Mouse (Mus musculus) gastrocnemius, adult 8-10 months (tissue): ENCODE data around the gene Gm12216. TPM values are rescaled to one million over a fixed set of nuclear protein-coding genes. Genes with fewer than 3 reads are reported as not detected.
"Not testable (repeated sequence)": the region's sequence is repeated elsewhere in the genome, so short reads cannot be mapped to it uniquely, and the experiment has no call there.

Experiments used
- DNase-seq, 2 experiments: peaks; one replicate each; pipeline ENCODE4 v3.0.0; 2022; ENCODE audit warnings: low spot score in 2 of 2
- total RNA-seq, 4 experiments: library from RNA; stranded (reverse); gene quantifications; 2 replicates each; pipeline ENCODE4 v1.2.4; 2022

Gene Gm12216
- 1 to 10 TPM in 2 of 4 experiments, under 1 TPM in 2; 0.36 to 2.1 (median 1.3) TPM for total RNA-seq

DNA sequence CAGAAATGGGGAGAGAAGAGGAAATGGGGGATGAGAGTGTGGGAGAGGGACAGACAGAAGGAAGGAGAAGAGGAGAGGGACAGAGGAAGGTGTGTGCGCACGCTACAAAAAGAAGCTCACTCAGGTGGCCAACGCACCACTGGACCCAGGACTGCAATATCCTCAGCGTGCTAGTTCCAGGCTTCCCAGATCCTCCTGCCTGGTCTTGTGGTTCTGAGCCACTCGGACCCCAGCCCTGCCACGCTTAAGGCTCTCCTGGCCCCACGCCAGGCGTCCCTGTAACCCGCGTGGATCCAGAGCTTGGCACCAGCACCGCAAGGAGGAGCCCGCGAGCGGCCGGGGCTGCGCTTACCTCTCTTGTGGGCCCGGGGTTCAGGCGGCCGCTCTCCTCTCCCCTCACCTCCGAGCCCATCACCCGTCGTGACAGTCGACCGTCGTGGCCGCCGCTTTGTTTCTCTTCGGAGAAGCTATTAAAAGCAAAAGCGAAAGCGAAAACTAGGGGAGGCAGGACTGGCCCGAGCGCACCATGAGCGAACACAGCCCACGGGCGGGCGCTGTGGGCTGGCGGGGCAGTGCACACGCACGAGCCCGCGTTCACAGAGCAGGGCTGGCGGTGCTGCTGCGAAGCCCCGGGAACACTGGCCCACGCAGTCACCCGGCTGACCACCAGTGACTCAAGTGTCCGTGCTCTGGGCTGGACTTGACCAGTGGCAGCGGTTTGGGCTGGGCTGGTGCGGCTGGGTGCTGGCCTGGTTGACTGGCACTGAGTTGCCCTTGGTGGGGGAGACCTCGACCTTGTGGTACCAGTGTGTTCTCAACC is at the start of gene Gm12216:
TSS of gene Gm12216 (minus strand) at position 496 of the 820 bp plus-strand sequence.
- DNase-seq, result peak in 1 of 2 experiments; percentile 39

DNA sequence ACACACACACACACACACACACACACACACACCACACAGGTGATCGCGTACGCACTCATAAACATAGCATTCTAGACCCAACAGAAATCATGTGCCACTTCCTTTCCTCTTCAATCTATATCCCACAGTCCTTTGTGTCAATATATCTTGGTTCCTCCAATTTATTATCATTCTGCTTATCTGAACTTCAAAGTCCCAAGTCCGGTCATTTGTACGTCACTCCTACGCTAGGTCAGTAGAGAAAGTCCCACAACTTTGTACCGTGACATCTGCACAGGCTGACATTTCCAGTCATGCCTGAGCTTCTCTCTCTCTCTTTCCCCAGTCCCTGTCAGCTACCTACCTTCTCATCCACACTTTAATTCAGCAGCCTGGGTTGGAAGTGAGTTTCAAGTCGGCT is 49.6 kb upstream of the Gm12216 start:
- DNase-seq, result no peak

- DNase-seq, result no peak
Measured at GRCm38 (mm10) chr11:53904534-53904925, 45.5 kb upstream of the Gm12216 start.

GRCm38 (mm10) chr11:53903781-53904533 is 44.9 kb upstream of the Gm12216 start:
- no peak for DNase-seq

DNA sequence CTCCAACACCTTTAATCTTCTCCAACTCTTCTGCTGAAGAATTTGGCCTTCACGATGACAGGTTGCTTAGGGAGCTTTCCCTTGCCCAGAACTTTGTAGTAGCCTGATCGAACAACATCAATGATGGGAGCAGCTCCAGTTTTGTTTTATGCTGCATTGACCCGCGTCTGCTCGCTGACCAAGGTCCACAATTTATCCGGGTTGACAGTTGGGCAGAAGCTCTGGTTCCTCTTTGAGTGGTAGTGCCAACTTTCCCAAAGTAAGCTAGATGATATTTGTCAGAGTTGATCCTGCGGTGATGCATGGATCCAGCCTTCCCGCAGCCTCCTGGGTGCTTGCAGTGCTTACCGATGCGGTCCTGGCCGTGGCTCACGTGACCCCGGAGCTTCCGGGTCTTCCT is 43.7 kb upstream of the Gm12216 start:
- DNase-seq, result no peak

- DNase-seq, result no peak
Measured at GRCm38 (mm10) chr11:53900991-53901390, 41.9 kb upstream of the Gm12216 start.

DNA sequence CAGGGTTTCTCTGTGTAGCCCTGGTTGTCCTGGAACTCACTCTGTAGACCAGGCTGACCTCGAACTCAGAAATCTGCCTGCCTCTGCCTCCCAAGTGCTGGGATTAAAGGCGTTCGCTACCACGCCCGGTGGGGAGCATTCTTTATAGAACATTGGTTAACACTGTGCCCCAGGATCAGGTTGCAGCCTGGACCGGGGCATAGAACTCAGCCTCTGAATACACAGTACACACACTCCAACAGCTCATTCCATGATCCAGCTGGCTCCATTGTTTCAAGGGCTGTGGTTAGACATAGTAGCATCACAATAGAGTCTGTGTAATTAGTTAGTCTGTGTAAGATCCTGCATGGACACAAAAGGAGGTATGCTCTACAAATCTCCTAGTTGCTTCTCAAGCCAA is 40.9 kb upstream of the Gm12216 start:
- no peak for DNase-seq

DNA sequence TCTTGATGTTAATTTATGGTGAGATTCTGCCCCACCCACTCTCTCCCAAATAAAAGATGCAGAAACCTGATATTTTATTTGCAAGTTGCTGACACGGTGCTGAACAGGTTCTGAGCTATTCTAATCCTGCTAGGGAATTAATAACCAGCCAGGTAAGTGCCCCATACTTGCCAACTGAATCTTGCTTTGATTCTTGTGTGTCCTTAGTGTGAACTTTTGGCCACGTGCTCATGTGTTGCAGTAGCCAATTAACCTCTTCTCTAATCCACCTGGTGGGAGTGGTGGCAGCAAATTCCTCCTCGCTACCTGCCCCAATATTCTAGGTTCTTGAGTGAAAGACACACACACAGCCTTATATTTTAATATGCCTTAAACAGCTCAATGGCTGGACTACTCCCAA is 39.9 kb upstream of the Gm12216 start:
- DNase-seq, result no peak

- DNase-seq, result no peak
Measured at GRCm38 (mm10) chr11:53896935-53897334, 37.9 kb upstream of the Gm12216 start.

- no peak for DNase-seq
Measured at GRCm38 (mm10) chr11:53893451-53893850, 34.4 kb upstream of the Gm12216 start.

DNA sequence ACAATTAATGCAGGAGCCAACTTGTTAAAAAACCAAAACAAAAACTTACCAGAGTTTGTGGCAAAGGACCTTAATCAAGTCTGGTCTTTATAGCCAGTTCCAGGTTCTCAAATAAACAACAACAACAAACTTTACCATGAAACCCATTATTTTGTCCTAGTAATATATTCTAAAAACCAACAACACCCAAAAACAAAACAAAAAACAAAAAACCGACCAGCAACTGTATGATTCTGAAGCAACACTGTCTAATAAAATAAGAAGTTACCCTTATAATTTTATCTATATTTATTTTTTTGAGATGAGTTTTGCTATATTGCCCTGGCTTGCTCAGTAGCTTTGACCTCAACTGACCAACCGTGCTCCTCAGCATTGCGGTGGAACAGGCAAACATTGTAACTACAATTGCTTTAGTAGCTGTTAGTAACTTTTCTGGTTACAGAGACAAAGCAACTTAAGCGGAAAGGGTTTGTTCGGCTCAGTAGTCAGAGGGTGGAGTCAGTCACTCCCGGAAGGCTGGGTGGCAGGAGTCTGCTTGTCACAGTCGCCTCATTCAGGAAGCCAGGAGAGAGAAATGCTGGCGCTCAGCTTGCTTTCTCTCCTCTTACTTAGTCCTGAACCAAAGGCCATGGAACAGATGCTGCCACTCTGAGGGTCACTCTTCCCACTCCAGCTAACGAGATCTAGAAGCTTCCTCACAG is 33.8 kb upstream of the Gm12216 start:
- DNase-seq, result no peak

DNA sequence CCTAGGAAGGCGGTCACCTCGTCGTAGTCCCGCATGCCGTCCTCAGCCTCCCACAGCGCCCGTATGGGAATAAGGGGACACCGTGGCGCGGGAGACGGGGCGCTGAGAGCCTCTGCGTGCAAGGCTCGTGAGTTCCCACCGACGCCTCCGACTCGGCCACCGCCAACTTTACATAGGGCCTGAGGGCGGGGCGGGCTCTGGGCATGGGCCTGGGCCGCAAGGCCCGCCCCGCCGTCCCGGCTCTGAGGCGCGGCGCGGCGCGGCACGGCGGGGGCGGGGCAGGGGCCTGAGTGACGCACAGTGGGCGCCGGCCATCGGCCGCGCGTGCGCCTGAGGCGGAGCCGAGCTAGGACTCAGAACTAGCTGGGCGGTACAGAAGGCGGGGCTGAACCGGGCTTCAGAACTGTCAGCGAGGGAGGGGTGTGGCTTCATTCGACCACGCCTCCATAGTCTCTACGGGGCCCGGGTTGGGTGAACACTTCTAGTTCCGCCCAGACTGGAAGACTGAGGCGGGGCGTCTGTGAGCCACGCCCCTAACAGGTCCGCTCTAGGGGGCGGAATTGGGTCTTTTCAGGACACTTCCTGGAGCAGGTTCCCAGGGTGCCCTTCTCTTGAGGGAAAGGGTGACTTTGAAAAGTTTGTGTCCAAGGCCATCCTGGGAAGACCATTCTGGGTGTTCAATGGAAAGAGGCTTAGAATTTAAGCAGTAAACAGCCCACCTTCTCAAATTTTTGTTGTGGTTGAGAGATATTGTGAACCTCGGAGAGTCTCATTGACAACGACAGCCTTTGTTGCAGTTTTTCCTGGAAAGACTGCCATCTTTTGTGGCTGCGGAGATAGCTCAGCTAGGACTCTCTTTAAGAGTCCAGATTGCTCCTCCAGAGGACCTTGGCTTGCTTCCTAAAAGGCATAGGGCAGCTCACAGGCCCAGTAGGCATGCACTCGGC is 32.7 kb upstream of the Gm12216 start, which contains the start of gene Slc22a5:
TSS of gene Slc22a5 (minus strand) at position 156 of the 947 bp plus-strand sequence.
- DNase-seq, result peak; percentile 99 to 100

DNA sequence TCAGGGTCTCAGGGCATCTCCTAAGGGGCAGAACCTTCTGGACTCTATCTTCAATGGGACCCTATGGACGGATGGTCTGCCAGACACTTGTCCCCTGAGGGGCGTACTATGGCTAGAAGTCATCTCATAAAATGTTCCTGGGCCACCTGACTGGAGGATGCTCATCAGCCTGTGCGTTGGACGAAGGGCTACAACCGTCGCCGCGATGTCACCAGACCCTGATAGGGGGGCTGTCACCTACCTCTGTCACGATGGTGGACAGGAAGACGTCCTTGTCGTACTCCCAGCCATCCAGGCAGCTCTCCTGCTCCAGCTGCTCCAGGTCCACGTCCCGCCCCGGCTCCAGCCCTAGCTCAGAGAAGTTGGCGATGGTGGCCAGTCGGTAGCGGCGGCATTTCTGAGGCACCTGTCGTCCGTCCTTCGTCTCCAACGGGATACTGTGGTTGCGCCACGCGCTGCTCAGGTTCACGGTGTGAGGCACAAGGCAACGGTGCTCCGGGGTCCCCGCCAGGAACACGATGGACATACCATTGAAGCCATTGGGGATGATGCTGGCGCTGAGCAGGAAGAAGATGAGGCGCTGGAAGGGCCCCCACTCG is 31.9 kb upstream of the Gm12216 start:
- peak; percentile 5 to 41 for DNase-seq

GRCm38 (mm10) chr11:53890225-53890624 is 31.2 kb upstream of the Gm12216 start:
- no peak for DNase-seq

DNA sequence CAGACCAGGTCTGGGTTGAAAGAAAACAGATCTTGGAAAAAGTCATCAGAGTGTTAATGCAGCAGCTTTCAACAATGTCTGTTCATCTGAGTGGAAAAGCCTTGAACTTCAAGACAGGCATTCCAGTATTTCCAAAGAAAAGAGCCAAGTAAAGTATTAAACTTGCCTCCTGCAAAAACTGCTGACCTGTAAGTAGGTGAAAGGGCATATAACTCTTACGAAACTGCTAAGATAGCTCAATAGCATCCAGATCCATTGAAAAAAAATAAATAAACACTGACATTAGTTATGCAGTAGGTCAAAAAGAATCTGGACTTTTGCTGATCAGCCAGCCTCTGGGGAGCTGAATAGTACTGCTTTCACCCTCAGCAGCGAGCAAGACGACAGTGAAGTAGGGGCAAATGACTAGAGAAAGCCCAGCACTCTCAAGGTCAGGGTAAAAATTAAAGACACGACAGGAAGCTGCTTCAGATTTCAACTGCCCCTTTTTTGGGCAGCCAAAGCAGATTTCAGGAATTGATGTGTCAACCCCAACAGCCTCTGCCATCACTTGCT is 30.1 kb upstream of the Gm12216 start:
- no peak for DNase-seq

- DNase-seq, result no peak
Measured at GRCm38 (mm10) chr11:53888242-53888641, 29.2 kb upstream of the Gm12216 start.

- no peak for DNase-seq
Measured at GRCm38 (mm10) chr11:53883287-53883686, 24.2 kb upstream of the Gm12216 start.

DNA sequence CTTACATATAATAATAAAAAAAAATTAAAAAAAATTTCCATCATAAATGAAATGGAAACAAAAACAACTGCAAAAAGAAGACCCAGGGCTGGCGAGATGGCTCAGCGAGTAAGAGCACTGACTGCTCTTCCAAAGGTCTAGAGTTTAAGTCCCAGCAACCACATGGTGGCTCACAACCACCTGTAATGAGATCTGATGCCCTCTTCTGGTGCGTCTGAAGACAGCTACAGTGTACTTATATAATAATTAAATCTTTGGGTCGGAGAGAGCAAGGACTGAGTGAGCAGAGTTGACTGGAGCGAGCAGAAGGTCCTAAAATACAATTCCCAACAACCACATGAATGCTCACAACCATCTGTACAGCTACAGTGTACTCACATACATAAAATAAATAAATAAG is 19.0 kb upstream of the Gm12216 start:
- not testable (repeated sequence) for DNase-seq

DNA sequence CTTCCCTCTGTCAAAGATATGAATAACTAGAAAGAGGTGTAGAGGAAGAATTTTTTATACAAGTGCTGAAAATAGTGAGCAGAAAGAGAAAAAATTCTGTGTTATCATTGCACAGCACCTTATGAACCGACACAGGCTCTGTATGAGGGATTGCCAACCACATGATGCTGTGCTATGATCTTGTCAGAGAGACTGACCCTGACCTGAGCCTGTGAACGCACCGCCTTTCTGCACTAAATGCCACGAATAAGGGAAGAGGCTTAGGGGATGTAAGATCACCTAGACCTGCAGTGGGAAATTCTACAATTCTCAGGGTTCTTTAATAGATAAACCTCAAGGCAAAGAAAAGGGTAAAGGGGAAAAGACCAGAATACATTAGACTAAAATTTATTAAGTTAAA is 17.4 kb upstream of the Gm12216 start:
- no peak for DNase-seq

DNA sequence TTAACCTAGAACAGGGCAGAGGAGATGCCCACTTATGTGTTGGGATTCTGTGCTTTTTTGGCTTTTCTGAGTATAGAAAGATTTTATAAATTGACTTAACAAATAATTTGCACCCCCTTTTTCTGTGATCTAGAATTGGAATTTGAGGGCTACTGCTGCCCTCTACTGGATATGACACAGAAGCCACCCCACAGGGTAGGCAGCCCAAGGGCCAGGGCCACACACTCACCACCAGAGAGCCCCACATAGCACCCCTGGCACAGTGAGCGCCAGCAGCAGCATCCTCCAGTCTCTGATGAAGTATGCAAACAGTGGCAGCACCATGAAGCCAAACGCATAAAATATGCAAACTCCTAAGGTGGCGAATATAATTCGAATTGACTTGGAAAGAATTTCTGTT is 15.7 kb upstream of the Gm12216 start:
- DNase-seq, result no peak
